Mouse (Mus musculus) frontal cortex, adult 2 months (tissue): ENCODE results near the gene Bpifb1. TPM values are rescaled to one million over a fixed set of nuclear protein-coding genes. Genes with fewer than 3 reads are reported as not detected.
"Not testable (repeated sequence)": the region's sequence is repeated elsewhere in the genome, so short reads cannot be mapped to it uniquely, and the experiment has no call there.

Experiments
- DNase-seq, 2 experiments: peaks; one replicate each; pipeline ENCODE4 v3.0.0; 2022; ENCODE audit warnings: low spot score in 1 of 2; ENCODE audit errors: extremely low spot score in 1 of 2
- polyA plus RNA-seq: library from polyadenylated mRNA; depleted of rRNA; stranded (reverse); fragments of >200 nt; gene quantifications from 2 replicates; pipeline ENCODE4 v1.2.3, GENCODE M21; 2012

The Bpifb1 gene
- polyA plus RNA-seq, 1 experiment, result 0.36 TPM

GRCm38 (mm10) chr2:154209112-154209511 lies 18.5 kb downstream of the Bpifb1 start:
- peak in 1 of 2 experiments; percentile 70 for DNase-seq

DNA sequence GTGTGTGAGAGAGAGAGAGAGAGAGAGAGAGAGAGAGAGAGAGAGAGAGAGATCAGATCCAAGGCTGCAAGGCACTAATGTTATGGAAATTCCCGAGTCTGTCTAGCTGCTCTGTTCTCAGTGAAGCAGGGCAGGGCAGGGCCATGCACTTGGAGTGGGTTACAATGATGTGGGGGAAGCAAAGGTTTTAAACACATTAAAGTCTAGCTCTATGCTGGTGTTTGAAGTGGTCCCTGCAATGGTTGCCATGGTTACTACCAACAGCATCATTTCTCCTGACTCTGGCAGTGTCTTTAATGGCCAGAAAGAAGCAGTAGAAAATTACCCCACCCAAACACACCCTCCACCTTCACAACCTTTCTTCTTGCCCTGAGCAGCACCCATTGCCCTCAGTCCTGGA lies 20.5 kb downstream of the Bpifb1 start:
- DNase-seq, result no peak

DNA sequence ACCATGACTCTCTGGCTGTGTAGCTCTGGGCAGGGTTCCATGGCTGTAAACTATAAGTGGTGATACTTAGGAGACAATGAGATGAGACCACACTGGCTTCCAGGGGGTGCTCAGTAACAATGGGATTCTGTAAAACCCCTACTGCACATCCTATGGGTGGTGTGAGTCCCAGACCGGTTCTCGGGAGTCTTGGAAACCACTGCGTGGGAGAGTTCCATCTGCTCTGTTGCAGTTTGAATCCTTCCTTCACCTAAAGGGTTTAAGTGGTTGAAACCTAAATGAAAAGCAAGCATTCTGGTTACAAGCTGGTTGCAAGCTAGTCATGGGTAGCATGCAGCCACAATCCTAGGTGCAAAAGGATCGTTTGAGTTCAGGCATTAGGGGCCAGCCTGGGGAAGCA lies 21.3 kb downstream of the Bpifb1 start:
- DNase-seq, result peak; percentile 72 to 84

DNA sequence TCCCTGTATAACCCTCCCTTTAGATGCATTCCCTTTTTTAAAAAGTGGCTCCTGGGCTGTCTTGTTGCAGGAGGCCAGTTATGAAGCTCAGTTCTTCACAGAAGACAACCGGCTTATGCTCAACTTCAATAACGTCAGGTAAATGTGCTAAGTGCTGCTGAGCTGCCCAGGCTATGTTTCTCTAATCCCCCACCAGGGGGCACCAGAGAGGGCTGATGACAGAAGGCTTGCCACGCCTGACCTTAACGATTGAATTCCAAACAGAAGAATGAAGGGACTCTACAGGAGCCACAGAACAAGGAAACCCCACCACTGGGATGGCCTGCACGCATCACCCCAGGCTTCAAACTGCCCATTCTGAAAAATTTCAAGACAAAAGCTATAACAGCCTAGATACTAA lies 24.6 kb downstream of the Bpifb1 start:
- DNase-seq, result peak in 1 of 2 experiments; percentile 79

- DNase-seq, result no peak
These were observed 29.3 kb downstream of the Bpifb1 start for GRCm38 (mm10) chr2:154219950-154220349.

GRCm38 (mm10) chr2:154223265-154223916 lies 32.8 kb downstream of the Bpifb1 start, which contains the start of gene Bpifb5:
Gene Bpifb5 (plus strand): TSS chr2:154223742.
- peak in 1 of 2 experiments; percentile 20 for DNase-seq

GRCm38 (mm10) chr2:154223917-154224273 lies 33.3 kb downstream of the Bpifb1 start:
- no peak for DNase-seq

- DNase-seq, result no peak
These were observed 36.4 kb downstream of the Bpifb1 start for GRCm38 (mm10) chr2:154226991-154227390.

GRCm38 (mm10) chr2:154227830-154228229 lies 37.2 kb downstream of the Bpifb1 start:
- DNase-seq, result no peak

GRCm38 (mm10) chr2:154233426-154233825 lies 42.8 kb downstream of the Bpifb1 start:
- peak in 1 of 2 experiments; percentile 39 for DNase-seq

DNA sequence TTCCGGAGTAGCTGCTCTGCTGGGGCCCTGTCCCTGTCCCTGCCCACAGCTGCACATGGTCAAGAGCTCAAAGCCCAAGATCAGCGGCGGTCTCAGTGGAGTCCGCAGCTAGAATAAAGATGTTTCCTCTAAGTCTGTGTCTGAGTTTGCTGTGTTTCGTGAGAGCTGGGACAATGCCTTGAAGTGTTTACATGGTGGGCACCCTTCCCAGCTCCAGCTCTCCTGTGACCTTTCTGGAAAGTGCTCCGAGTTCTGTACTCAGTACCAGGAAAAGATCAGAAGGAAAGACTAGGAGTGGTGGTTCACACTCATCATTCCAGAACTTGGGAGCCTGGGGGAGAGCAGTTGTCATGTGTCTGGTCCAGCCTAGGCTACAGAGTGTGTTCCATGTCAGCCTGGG lies 50.2 kb downstream of the Bpifb1 start:
- no peak for DNase-seq

DNA sequence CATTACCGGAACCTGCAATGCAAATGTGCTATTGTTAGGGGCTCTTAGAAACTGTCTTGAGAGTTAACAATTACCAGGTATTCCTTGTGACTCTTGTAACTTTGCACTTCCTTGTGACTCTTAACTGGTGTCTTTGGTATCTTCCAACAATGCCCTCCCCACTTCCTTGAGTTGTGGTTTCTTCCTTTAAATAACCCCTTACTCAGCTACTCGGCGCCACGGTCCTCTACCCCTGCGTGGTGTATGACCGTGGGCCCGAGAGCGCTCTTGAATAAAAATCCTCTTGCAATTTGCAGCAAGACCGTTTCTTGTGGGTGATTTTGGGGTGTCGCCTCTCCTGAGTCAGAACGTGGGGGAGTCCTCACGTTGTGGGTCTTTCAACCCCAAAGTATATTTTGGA lies 52.1 kb downstream of the Bpifb1 start:
- DNase-seq, result not testable (repeated sequence)

- peak; percentile 56 to 77 for DNase-seq
These were observed 52.9 kb downstream of the Bpifb1 start for GRCm38 (mm10) chr2:154243356-154244036.

- DNase-seq, result no peak
These were observed 54.7 kb downstream of the Bpifb1 start for GRCm38 (mm10) chr2:154245322-154245721.

GRCm38 (mm10) chr2:154255254-154255653 lies 64.6 kb downstream of the Bpifb1 start:
- DNase-seq, result not testable (repeated sequence)

- no peak for DNase-seq
These were observed 65.2 kb downstream of the Bpifb1 start for GRCm38 (mm10) chr2:154255770-154256169.

DNA sequence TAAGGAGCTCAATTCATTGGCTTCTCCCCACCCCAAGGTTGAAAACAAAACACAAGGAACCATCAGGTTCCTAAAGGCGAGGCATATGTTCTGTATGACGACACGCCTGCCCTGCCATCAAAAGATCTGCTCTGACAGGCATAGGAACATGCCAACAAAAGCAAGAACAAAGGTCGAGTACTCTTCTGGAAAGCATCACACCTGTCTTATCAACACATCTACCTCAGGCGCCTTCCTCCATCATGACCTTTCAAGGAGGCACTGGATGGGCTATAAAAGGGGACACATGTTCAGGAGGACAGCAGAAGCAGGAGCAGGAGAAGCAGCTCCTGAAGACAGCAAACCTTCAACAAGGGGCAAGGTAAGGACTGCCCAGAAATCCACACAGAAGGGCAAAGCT lies 66.9 kb downstream of the Bpifb1 start, which contains the start of gene Bpifb9a:
Gene Bpifb9a (plus strand): TSS at position 301 of the 400 bp plus-strand sequence.
- DNase-seq, result not testable (repeated sequence)

DNA sequence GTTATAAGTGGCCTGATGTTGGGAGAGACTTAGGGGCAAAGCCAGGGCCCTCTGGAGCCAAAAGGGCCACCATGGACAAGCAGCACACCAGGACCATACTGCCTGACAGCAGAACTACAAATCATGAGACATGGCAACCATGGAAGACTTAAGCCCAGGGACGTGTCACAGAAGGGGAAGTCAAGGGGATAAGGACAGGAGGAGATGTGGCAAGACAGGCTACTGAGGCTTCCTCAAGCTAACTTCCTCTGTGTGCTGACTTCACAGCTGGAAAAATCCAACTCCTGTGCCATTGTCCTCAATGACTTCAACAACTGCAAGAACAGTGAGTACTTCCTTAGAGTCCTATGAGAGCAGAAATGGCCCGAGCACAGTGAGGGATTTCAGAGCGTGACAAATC lies 73.8 kb downstream of the Bpifb1 start:
- DNase-seq, result not testable (repeated sequence)
